Mouse (Mus musculus) common myeloid progenitor, adult 5-6 weeks (primary cell): ENCODE measurements around the gene Znrd1. TPM values are rescaled to one million over a fixed set of nuclear protein-coding genes. Genes with fewer than 3 reads are reported as not detected.

ENCODE experiments used
- ATAC-seq: replicated peaks from 2 replicates; pipeline ENCODE4 v1.8.0; 2016; ENCODE audit warnings: low read depth, mild to moderate bottlenecking, moderate TSS enrichment, inconsistent platforms; ENCODE audit not compliant: poor library complexity, severe bottlenecking
- total RNA-seq: library from RNA; stranded (forward); fragments of 200-1000, 187-1606 nt; gene quantifications from 2 replicates; pipeline ENCODE4 v1.2.3, GENCODE M21; 2017

Znrd1 gene
- total RNA-seq, 1 experiment from 2014 or later = 37.3 TPM

- ATAC-seq = no peak
Observed at GRCm38 (mm10) chr17:36930233-36930632, 28.1 kb downstream of the Znrd1 start.

- ATAC-seq = no peak
Observed at GRCm38 (mm10) chr17:36929236-36929932, 29.0 kb downstream of the Znrd1 start.

GRCm38 (mm10) chr17:36927496-36928120, 30.8 kb downstream of the Znrd1 start:
- ATAC-seq = no peak

GRCm38 (mm10) chr17:36923491-36923890, 34.9 kb downstream of the Znrd1 start:
- ATAC-seq = no peak

- ATAC-seq = no peak
Observed at GRCm38 (mm10) chr17:36922715-36923114, 35.6 kb downstream of the Znrd1 start.

- ATAC-seq = no peak
Observed at GRCm38 (mm10) chr17:36920239-36920638, 38.1 kb downstream of the Znrd1 start.

- peak; percentile 80 for ATAC-seq
Observed at GRCm38 (mm10) chr17:36915076-36915475, 43.3 kb downstream of the Znrd1 start.

- peak; percentile 84 for ATAC-seq
Observed at GRCm38 (mm10) chr17:36914108-36914507, 44.3 kb downstream of the Znrd1 start.

- no peak for ATAC-seq
Observed at GRCm38 (mm10) chr17:36912031-36912430, 46.3 kb downstream of the Znrd1 start.

GRCm38 (mm10) chr17:36909802-36910201, 48.6 kb downstream of the Znrd1 start:
- ATAC-seq = no peak

GRCm38 (mm10) chr17:36908235-36908634, 50.1 kb downstream of the Znrd1 start:
- no peak for ATAC-seq

Other genes starting within 250 kb of the Znrd1 start
- not detected in 2 replicates for gene H2-M10.5, start 185.6 kb downstream of the Znrd1 start, total RNA-seq
- not detected in 2 replicates for gene H2-M10.6, start 146.4 kb downstream of the Znrd1 start, total RNA-seq
- 10.8 and 18.0 TPM in 2 replicates for gene Trim26, start 121.4 kb downstream of the Znrd1 start, total RNA-seq
- gene Trim15, start 91.3 kb downstream of the Znrd1 start, total RNA-seq = 0.18 TPM in 1 of 2 replicates, not detected in the other
- 4.3 and 8.9 TPM in 2 replicates for gene Trim10, start 89.0 kb downstream of the Znrd1 start, total RNA-seq
- gene Trim40, start 68.4 kb downstream of the Znrd1 start, total RNA-seq = not detected in 2 replicates
- not detected in 2 replicates for gene Trim31, start 60.4 kb downstream of the Znrd1 start, total RNA-seq
- gene Rnf39, start 15.6 kb downstream of the Znrd1 start, total RNA-seq = 0.05 TPM in 1 of 2 replicates, not detected in the other
- 41.4 and 79.0 TPM in 2 replicates for gene Ppp1r11, start 6.8 kb downstream of the Znrd1 start, total RNA-seq
- 7.8 and 9.0 TPM in 2 replicates for gene Znrd1as, start within 50 bp of the Znrd1 start, total RNA-seq
- not detected in 2 replicates for gene 2410137M14Rik, start 22.7 kb upstream of the Znrd1 start, total RNA-seq
- not detected in 2 replicates for gene H2-M5, start 31.0 kb upstream of the Znrd1 start, total RNA-seq
- 1.1 and 2.9 TPM in 2 replicates for gene Zfp57, start 42.6 kb upstream of the Znrd1 start, total RNA-seq
- not detected in 2 replicates for gene Mog, start 64.8 kb upstream of the Znrd1 start, total RNA-seq
- 1.3 and 3.5 TPM in 2 replicates for gene Gabbr1, start 87.4 kb upstream of the Znrd1 start, total RNA-seq
- not detected in 2 replicates for gene Olfr90, start 129.9 kb upstream of the Znrd1 start, total RNA-seq
- gene Olfr91, start 139.7 kb upstream of the Znrd1 start, total RNA-seq = not detected in 2 replicates
- gene Olfr92, start 161.5 kb upstream of the Znrd1 start, total RNA-seq = not detected in 2 replicates
- gene Olfr93, start 202.9 kb upstream of the Znrd1 start, total RNA-seq = not detected in 2 replicates
- gene Ubd, start 235.3 kb upstream of the Znrd1 start, total RNA-seq = 0.24 TPM in 1 of 2 replicates, not detected in the other
- gene Olfr94, start 242.4 kb upstream of the Znrd1 start, total RNA-seq = not detected in 2 replicates